Mouse (Mus musculus) left cerebral cortex, postnatal 4 days (tissue): Measurements from ENCODE around the gene Nfe2. TPM values are rescaled to one million over a fixed set of nuclear protein-coding genes. Genes with fewer than 3 reads are reported as not detected.

Source experiments
- DNase-seq: peaks from one replicate; pipeline ENCODE4 v3.0.0-alpha.2; 2022
- intact Hi-C: fragments of 180-260 bp; cut with DNase I; formaldehyde crosslinking; loops from one replicate; pipeline ENCODE4 v1.15.1; 2025
- microRNA-seq: library from miRNA; unstranded; fragments of <30 nt; microRNA quantifications from one replicate; pipeline ENCODE4 v1.2.0, GENCODE M21; 2022
- total RNA-seq, 2 experiments: library from RNA; stranded (reverse); gene quantifications; 2 replicates each; pipeline ENCODE4 v1.2.3; 2021

Nfe2 gene
- total RNA-seq, 2 experiments from 2014 or later, result not detected

- intact Hi-C loops, result no loop called here
- DNase-seq, result no peak
Measured at GRCm38 (mm10) chr15:103224161-103224560, 34.0 kb downstream of the Nfe2 start.

GRCm38 (mm10) chr15:103221386-103221785 lies 36.8 kb downstream of the Nfe2 start:
- no peak for DNase-seq
- intact Hi-C loops, result no loop called here

GRCm38 (mm10) chr15:103220785-103221184 lies 37.4 kb downstream of the Nfe2 start:
- no peak for DNase-seq
- intact Hi-C loops, result no loop called here

- no peak for DNase-seq
- intact Hi-C loops, result no loop called here
Measured at GRCm38 (mm10) chr15:103216052-103216451, 42.2 kb downstream of the Nfe2 start.

- DNase-seq, result peak; percentile 93
- intact Hi-C loops, result no loop called here
Measured at GRCm38 (mm10) chr15:103214971-103215907, 43.0 kb downstream of the Nfe2 start.

- intact Hi-C loops, result no loop called here
- no peak for DNase-seq
Measured at GRCm38 (mm10) chr15:103214149-103214548, 44.1 kb downstream of the Nfe2 start.

GRCm38 (mm10) chr15:103205156-103205555 lies 53.0 kb downstream of the Nfe2 start:
- intact Hi-C loops, result loop anchor here (5.0 kb wide), 1 partner anchor 37 kb away; the partner anchor contains the start of gene Hnrnpa1
- DNase-seq, result no peak

GRCm38 (mm10) chr15:103202088-103202793 lies 56.0 kb downstream of the Nfe2 start:
- intact Hi-C loops, result no loop called here
- DNase-seq, result no peak

Small RNA genes within 50 kb of the gene (microRNA-seq; reads per million reads assigned to microRNA genes)
- 162 reads per million, percentile 55 among the genes with 10 or more reads in this experiment for gene Mir148b

Other genes starting within 250 kb of the Nfe2 start
- not detected for gene Hoxc4, start 239.5 kb downstream of the Nfe2 start, total RNA-seq
- gene Smug1, start 91.3 kb downstream of the Nfe2 start, total RNA-seq, result 10 to 100 TPM; 26.4 to 27.4 TPM
- 100 to 1,000 TPM; 219 to 230 TPM for gene Cbx5, start 18.6 kb downstream of the Nfe2 start, total RNA-seq
- gene Hnrnpa1, start 18.0 kb downstream of the Nfe2 start, total RNA-seq, result 100 to 1,000 TPM; 690 to 711 TPM
- 100 to 1,000 TPM; 105 to 107 TPM for gene Copz1, start 14.3 kb upstream of the Nfe2 start, total RNA-seq
- gene Gpr84, start 52.2 kb upstream of the Nfe2 start, total RNA-seq, result under 1 TPM; 0.44 to 0.46 TPM
- 10 to 100 TPM; 47.8 to 52.7 TPM for gene Zfp385a, start 81.7 kb upstream of the Nfe2 start, total RNA-seq
- gene Itga5, start 108.4 kb upstream of the Nfe2 start, total RNA-seq, result 1 to 10 TPM; 7.4 to 7.6 TPM
- gene Gtsf1, start 172.1 kb upstream of the Nfe2 start, total RNA-seq, result not detected
- not detected for gene Gtsf2, start 190.1 kb upstream of the Nfe2 start, total RNA-seq
- gene Nckap1l, start 195.4 kb upstream of the Nfe2 start, total RNA-seq, result 1 to 10 TPM; 3.3 to 4.4 TPM
- 10 to 100 TPM; 52.8 to 58.1 TPM for gene Pde1b, start 244.6 kb upstream of the Nfe2 start, total RNA-seq